Mouse (Mus musculus) hematopoietic stem cell, adult 5-6 weeks (primary cell): ENCODE data around the gene Gm10577. TPM values are rescaled to one million over a fixed set of nuclear protein-coding genes. Genes with fewer than 3 reads are reported as not detected.
A peak's percentile ranks its signal among the peaks of the same experiment; 100 is the strongest.

Experiments used
- ATAC-seq, 2 experiments: fragments of 125-278 bp in 1 of 2; replicated peaks in 1 of 2; 2 replicates each; pipeline ENCODE4 v1.8.0; 2016 to 2017; ENCODE audit warnings: inconsistent platforms in 2 of 2, mild to moderate bottlenecking in 2 of 2, moderate number of reproducible peaks in 2 of 2, low read depth in 1 of 2, moderate TSS enrichment in 1 of 2; ENCODE audit not compliant: low FRiP score in 2 of 2, poor library complexity in 2 of 2, severe bottlenecking in 2 of 2, insufficient read depth in 1 of 2, low TSS enrichment in 1 of 2
- total RNA-seq: library from RNA; stranded (forward); fragments of 172-1452, 232-1000 nt; gene quantifications from 2 replicates; pipeline ENCODE4 v1.2.3, GENCODE M21; 2017

Gene Gm10577
- total RNA-seq, 1 experiment from 2014 or later: not detected

DNA sequence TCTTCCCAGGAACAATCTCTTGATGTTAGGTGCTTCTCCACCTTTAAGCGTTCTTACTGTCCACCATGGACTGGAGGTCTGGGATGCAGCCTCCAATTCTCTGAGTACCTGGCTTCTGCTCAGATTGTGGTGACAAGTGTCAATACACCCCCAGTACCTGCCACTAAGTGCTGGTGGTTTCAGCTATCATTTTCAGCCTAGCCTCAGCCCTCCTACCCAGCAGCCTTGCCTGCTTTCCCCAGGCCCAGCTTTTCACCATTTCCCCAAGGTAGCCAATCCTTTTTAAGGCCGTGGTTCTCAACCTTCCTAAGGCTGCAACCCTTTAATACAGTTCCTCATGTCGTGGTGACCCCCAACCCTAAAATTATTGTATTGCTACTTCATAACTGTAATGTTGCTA lies 19.9 kb downstream of the Gm10577 start:
- no peak for ATAC-seq

DNA sequence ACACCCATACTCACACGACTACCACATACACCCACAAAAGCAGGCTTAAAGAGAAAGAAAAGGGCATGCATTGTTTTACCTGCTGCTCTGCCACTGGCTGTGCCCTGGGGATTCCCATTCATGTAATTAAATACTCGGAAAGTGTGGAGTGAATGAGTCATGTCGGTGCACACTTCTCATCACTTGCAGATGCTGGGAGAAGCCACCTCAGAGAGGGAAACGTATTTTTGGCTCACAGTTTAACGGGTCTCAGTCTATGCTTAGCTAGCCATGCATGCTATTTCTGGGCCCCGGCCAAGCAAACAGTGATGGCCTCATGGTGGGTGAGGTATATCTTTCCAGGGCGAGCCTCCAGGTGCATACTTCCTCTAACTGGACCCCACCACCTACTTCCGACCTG lies 21.6 kb downstream of the Gm10577 start:
- no peak for ATAC-seq

DNA sequence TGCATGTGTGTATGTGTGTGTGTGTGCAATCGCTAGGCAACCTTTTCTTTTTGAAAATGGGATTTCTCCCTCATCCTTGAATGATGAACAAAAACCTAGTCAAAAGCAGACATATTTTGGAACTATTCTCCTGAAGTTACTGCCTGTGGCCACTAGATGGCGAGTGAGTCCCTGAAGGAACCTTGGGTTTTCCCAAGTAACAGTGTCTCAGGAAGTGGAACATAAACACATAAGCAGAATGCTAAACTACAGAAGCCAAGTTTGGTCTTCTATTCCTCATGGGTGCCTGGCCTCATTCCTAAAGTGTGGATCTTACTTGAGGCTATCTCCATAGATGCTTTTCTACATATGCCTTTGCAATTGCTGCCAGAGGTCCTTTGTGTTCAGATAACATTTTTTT lies 22.4 kb downstream of the Gm10577 start:
- ATAC-seq: peak; percentile 26 to 56; a peak in 2 of 4 replicates

DNA sequence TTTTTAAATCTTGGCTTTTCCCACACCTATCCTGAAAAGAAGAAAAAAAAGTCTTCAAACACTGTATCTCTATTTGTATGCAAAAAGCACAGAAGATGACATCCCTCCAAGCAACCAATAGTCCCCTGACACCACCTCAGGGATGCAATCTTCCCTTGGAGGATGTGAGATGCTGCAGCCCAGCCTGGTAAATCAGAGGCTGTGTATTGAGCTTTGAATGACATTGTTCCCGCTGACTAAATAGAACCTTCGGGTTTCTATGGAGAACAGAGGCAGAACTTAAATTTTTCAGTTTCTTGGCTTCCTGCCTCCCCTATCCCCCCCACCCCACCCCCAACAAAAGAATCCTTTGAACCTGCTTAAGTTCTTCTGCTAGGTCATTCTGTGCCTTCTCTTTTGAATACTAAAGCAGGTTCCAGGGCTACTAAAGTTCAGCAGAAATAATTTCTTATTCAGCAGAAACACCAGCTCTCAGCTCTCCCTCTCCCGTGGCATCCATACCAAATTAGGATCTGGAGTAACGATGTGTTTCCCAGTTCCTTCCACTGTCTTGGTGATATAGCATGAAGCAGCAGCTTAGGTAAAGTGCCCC lies 24.3 kb downstream of the Gm10577 start:
- ATAC-seq: no peak

- ATAC-seq: no peak
Measured at GRCm38 (mm10) chr4:100995617-100996016, 24.9 kb downstream of the Gm10577 start.

GRCm38 (mm10) chr4:100994442-100995255 lies 25.8 kb downstream of the Gm10577 start:
- no peak; a peak in 1 of 4 replicates for ATAC-seq

GRCm38 (mm10) chr4:100992086-100992485 lies 28.4 kb downstream of the Gm10577 start:
- ATAC-seq: no peak

GRCm38 (mm10) chr4:100990996-100991395 lies 29.5 kb downstream of the Gm10577 start:
- ATAC-seq: no peak

DNA sequence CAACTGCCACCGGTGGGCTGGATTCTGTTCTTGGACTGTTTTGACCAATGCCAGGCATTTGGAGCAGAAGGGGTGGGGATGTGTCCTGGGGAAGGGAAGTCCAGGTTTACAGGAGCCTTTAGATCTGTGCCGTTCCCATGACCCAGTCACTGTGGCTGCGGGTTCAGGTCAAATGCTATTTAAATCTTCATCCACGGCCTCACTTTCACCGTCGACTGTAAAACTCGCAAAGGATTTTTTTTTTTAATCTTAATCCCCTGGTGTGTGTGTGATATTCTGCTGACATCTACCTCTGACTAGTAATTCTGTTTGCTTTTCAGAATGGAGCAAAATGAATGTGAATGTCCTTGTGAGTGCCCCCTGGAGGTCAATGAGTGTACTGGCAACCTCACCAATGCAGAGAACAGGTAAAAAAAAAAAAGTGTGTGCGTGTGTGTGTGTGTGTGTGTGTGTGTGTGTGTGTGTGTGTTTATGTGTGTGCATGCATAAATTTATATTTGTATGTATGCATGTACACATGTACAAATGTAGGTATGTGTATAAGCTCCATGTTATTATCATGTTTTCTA lies 32.2 kb downstream of the Gm10577 start:
- peak in 1 of 2 experiments; percentile 27; a peak in 1 of 4 replicates for ATAC-seq

DNA sequence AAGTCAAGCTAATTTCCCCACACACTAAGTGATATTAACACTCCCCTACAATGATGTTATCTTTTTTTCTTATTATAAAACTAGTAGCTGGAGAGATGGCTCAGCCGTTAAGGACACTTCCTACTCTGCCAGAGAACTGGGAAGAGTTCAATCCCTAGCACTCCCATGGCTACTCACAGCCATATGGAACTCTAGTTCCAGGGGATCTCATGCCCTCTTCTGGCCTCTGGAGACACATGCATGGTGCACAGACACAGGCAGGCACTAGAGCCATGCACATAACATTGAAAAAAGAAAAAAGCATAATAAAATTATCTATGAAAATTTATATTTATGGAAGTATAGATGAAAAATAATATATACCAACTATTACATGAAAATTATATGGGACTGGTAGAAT lies 33.3 kb downstream of the Gm10577 start:
- no peak for ATAC-seq

GRCm38 (mm10) chr4:100977522-100977921 lies 43.0 kb downstream of the Gm10577 start:
- ATAC-seq: no peak

- no peak for ATAC-seq
Measured at GRCm38 (mm10) chr4:100974455-100975035, 46.0 kb downstream of the Gm10577 start.

- no peak for ATAC-seq
Measured at GRCm38 (mm10) chr4:100973641-100974454, 46.6 kb downstream of the Gm10577 start.

Other genes with a start within 250 kb of the Gm10577 start
- 0.31 and 12.9 TPM in 2 replicates for gene Cachd1, start 244.0 kb downstream of the Gm10577 start, total RNA-seq
- 5.8 and 8.2 TPM in 2 replicates for gene Raver2, start 48.3 kb upstream of the Gm10577 start, total RNA-seq
- gene Jak1, start 244.6 kb upstream of the Gm10577 start, total RNA-seq: 116 and 146 TPM in 2 replicates